Mouse (Mus musculus): ENCODE measurements at regions not wholly inside any gene's neighbourhood (a gene's known extent, or its start where the extent isn't known, plus 50 kb on each side); places are given as distances from the start of the nearest gene placed in this dataset.

DNA sequence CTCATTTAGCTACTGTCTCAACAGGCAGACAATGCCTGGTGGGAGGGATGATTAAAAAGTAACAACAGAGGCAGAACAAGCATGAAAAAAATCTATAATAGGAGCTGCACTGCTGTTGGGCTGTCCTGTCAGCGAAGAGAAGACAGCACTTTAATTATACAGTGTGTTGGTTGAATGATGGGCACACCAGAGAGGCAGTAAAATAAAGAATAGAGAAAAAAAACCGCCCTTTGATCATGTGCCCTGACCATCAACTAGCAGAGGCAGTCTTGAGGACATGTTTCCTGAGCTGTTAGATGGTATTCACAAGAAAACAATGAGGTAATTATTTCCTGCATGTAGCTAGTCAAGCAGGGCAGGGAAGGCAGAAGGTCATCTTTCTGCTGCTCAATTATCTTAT, 483.9 kb downstream of the Lrriq3 start:
- no peak overlapping the region for H3K9ac ChIP-seq (ENCODE audit: low read depth, low read length)
- no peaks in the 10 kb centered on the region for H3K9me3 ChIP-seq (replicated peaks; ENCODE audit: low read length)
- H3K27me3 ChIP-seq (ENCODE audit: insufficient read depth, low read length) = no peaks in the 10 kb centered on the region
- H3K4me2 ChIP-seq (ENCODE audit: low read length) = no peak overlapping the region
- no peak overlapping the region for H3K27ac ChIP-seq
- WGBS = 6% methylated on average over 2 of the region's 2 CpGs
- DNase-seq (ENCODE audit: low spot score) (peak; percentile 49), ATAC-seq (replicated peaks; ENCODE audit: low FRiP score, low read depth) (peak; percentile 69)
- no peaks in the 10 kb centered on the region for H3K36me3 ChIP-seq (ENCODE audit: insufficient read depth, low read length)
- no peaks in the 10 kb centered on the region for H3K4me1 ChIP-seq (replicated peaks; ENCODE audit: insufficient read depth, low read length)
- TF ChIP-seq CTCF (IDR thresholded peaks at IDR 0.05; ENCODE audit: low read depth) = no peak
- no peak overlapping the region for H3K4me3 ChIP-seq (replicated peaks; ENCODE audit: low read depth, low read length)

DNA sequence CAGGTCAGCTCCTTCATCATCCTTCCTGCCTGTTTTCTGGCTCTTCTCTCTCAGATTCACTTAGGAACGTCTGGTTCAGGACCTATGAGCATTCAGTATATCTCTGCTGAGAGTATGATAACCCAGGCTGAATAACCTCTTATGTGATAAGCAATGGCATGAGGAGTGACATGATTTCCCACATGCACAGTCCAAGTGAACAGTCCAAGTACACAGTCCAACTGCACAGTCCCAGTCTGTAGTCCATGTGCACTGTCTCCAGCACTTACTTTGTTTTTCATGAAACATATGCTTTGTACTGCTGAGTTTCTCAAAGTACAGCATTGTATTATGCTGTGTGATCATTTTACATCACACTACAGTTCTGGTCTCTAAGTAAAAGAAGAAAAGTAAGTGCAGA, 510.8 kb downstream of the Lrriq3 start:
- no peak overlapping the region for H3K4me3 ChIP-seq (replicated peaks; ENCODE audit: low read depth, low read length)
- H3K9ac ChIP-seq (ENCODE audit: low read depth, low read length) = no peak overlapping the region
- H3K4me2 ChIP-seq (ENCODE audit: low read length) = no peak overlapping the region
- WGBS = 39% methylated on average over 1 of the region's 1 CpGs
- TF ChIP-seq CTCF (IDR thresholded peaks at IDR 0.05; ENCODE audit: low read depth) = no peak
- no peaks in the 10 kb centered on the region for H3K36me3 ChIP-seq (ENCODE audit: insufficient read depth, low read length)
- H3K9me3 ChIP-seq (replicated peaks; ENCODE audit: low read length) = no peaks in the 10 kb centered on the region
- ATAC-seq (replicated peaks; ENCODE audit: low FRiP score, low read depth) (no peak), DNase-seq (ENCODE audit: low spot score) (no peak)
- H3K27ac ChIP-seq = no peak overlapping the region
- no peaks in the 10 kb centered on the region for H3K4me1 ChIP-seq (replicated peaks; ENCODE audit: insufficient read depth, low read length)
- H3K27me3 ChIP-seq (ENCODE audit: insufficient read depth, low read length) = no peaks in the 10 kb centered on the region
